Mouse (Mus musculus) C2C12 (cell line): ENCODE results near the gene Plekha6. TPM values are rescaled to one million over a fixed set of nuclear protein-coding genes. Genes with fewer than 3 reads are reported as not detected.

Experiments
- H3K27me3 ChIP-seq: one replicate; pipeline ENCODE4 v1.6.1; 2011; ENCODE audit not compliant: control insufficient read depth, insufficient read depth, insufficient read length
- H3K36me3 ChIP-seq: one replicate; pipeline ENCODE4 v1.6.1; 2011; ENCODE audit not compliant: control insufficient read depth, insufficient read depth
- H3K4me3 ChIP-seq: one replicate; pipeline ENCODE4 v1.5.1; 2011; ENCODE audit warnings: mild to moderate bottlenecking, control low read depth; ENCODE audit not compliant: poor library complexity, insufficient read depth, severe bottlenecking
- H3K79me2 ChIP-seq: one replicate; pipeline ENCODE4 v1.6.1; 2011; ENCODE audit not compliant: control insufficient read depth, insufficient read depth
- H3K79me3 ChIP-seq: one replicate; pipeline ENCODE4 v1.6.1; 2011; ENCODE audit warnings: low read depth, control low read depth
- H3ac ChIP-seq: one replicate; pipeline ENCODE3; 2011; ENCODE audit warnings: low read depth; ENCODE audit not compliant: control insufficient read depth, insufficient read length
- CEBPB ChIP-seq: IDR thresholded peaks from one replicate; pipeline ENCODE4 v1.6.1; 2011; ENCODE audit warnings: low read depth, mild to moderate bottlenecking, control low read depth, moderate library complexity
- CTCF ChIP-seq: IDR thresholded peaks from one replicate; pipeline ENCODE4 v1.5.1; 2011; ENCODE audit not compliant: control insufficient read depth, insufficient read depth, insufficient read length
- FOSL1 ChIP-seq: IDR thresholded peaks from one replicate; pipeline ENCODE4 v1.8.0; 2011; ENCODE audit warnings: mild to moderate bottlenecking, low read length; ENCODE audit not compliant: poor library complexity, insufficient read depth, severe bottlenecking
- MAX ChIP-seq: IDR thresholded peaks from one replicate; pipeline ENCODE4 v1.6.1; 2011; ENCODE audit warnings: mild to moderate bottlenecking, control low read depth
- MYOD1 ChIP-seq: IDR thresholded peaks from one replicate; pipeline ENCODE4 v1.6.1; 2011; ENCODE audit warnings: low read depth; ENCODE audit not compliant: control insufficient read depth, insufficient read length
- MYOG ChIP-seq: IDR thresholded peaks from one replicate; pipeline ENCODE4 v1.6.1; 2011; ENCODE audit not compliant: control insufficient read depth, insufficient read length; ENCODE audit errors: extremely low read depth
- USF1 ChIP-seq: IDR thresholded peaks from one replicate; pipeline ENCODE4 v1.6.1; 2011; ENCODE audit warnings: low read depth, mild to moderate bottlenecking, control low read depth, moderate library complexity
- polyA plus RNA-seq: library from polyadenylated mRNA; unstranded; fragments of >200 nt; fragmentation: generic; extraction: Trizol; gene quantifications from one replicate; pipeline ENCODE4 v1.2.1, GENCODE M21; 2012; ENCODE audit warnings: missing spikeins

The Plekha6 gene
- polyA plus RNA-seq, 1 experiment = 0.15 TPM

GRCm38 (mm10) chr1:133189471-133189870 lies 25.5 kb downstream of the Plekha6 start:
- Histone ChIP-seq H3K79me3 (no peaks in the 10 kb centered on the region), H3K36me3 (no peaks in the 10 kb centered on the region), H3ac (no peak overlapping the region), H3K79me2 (no peaks in the 10 kb centered on the region), H3K27me3 (no peaks in the 10 kb centered on the region), H3K4me3 (no peak overlapping the region)
- TF ChIP-seq USF1 = no peak
- no peak for TF ChIP-seq MYOD1
- TF ChIP-seq MYOG = no peak
- no peak for TF ChIP-seq CEBPB
- TF ChIP-seq FOSL1 = no peak
- no peak for TF ChIP-seq MAX
- TF ChIP-seq CTCF = no peak

- no peak overlapping the region for H3ac ChIP-seq
- no peaks in the 10 kb centered on the region for H3K79me3 ChIP-seq
- H3K36me3 ChIP-seq = no peaks in the 10 kb centered on the region
- H3K4me3 ChIP-seq = no peak overlapping the region
- no peak for TF ChIP-seq MYOD1
- no peak for TF ChIP-seq MAX
- TF ChIP-seq FOSL1 = no peak
- no peak for TF ChIP-seq MYOG
- TF ChIP-seq CTCF = no peak
- no peak for TF ChIP-seq USF1
- no peak for TF ChIP-seq CEBPB
- no peaks in the 10 kb centered on the region for H3K79me2 ChIP-seq
- peaks cover 2% of the 10 kb centered on the region for H3K27me3 ChIP-seq
These were observed 26.5 kb downstream of the Plekha6 start for GRCm38 (mm10) chr1:133190550-133190949.

DNA sequence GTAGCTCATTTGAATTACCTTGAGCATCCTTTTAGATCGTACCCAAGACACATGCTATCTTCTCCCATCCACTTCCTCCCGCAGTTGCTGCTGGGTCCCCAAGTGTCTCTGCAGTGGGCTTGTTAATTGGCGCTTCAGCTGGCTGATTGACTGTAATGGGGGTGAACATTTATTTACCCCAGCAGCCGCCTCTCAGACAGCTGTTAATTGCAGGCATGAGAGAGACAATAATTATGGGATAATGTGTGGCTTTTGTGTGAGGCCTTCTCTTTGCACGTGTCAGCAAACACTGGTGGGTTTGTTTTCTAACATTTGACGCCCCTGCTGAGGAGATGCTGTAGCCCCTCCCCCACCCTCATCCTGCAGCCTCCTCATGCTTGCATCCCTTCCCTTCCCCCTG lies 32.2 kb downstream of the Plekha6 start:
- Histone ChIP-seq H3ac (no peak overlapping the region), H3K27me3 (peaks cover 7% of the 10 kb centered on the region), H3K79me2 (no peaks in the 10 kb centered on the region), H3K4me3 (no peak overlapping the region), H3K36me3 (no peaks in the 10 kb centered on the region), H3K79me3 (no peaks in the 10 kb centered on the region)
- TF ChIP-seq MYOG = no peak

DNA sequence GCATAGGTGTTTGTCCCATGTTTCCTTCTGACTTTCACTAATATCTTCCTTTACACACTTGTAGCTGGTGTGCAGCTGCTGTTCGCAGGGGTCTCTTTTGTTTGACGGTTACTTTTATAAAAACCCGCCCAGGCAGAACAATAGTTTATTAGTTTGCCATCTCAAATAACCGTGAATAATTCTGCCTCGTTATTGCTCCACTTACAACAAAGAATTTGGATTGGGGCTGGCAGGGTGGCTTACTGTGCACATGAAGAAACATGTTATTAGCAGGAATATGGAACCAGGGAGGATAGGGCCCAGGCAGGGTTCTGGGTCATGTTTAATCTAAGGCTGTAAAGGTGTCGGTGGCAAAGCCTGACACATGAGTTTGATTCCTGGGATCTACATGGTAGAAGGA lies 33.3 kb downstream of the Plekha6 start:
- H3ac ChIP-seq = no peak overlapping the region
- no peaks in the 10 kb centered on the region for H3K79me2 ChIP-seq
- no peaks in the 10 kb centered on the region for H3K79me3 ChIP-seq
- TF ChIP-seq CTCF (no peak), MYOG (no peak), MAX (no peak), USF1 (no peak), FOSL1 (no peak), MYOD1 (no peak), CEBPB (no peak)
- no peak overlapping the region for H3K4me3 ChIP-seq
- H3K27me3 ChIP-seq = peaks cover 7% of the 10 kb centered on the region
- no peaks in the 10 kb centered on the region for H3K36me3 ChIP-seq

- no peaks in the 10 kb centered on the region for H3K36me3 ChIP-seq
- H3ac ChIP-seq = no peak overlapping the region
- no peaks in the 10 kb centered on the region for H3K79me3 ChIP-seq
- TF ChIP-seq MYOD1 (no peak), MAX (no peak), FOSL1 (no peak), CEBPB (no peak), CTCF (no peak), MYOG (no peak), USF1 (no peak)
- peaks cover 11% of the 10 kb centered on the region for H3K27me3 ChIP-seq
- H3K79me2 ChIP-seq = no peaks in the 10 kb centered on the region
- H3K4me3 ChIP-seq = no peak overlapping the region
These were observed 35.7 kb downstream of the Plekha6 start for GRCm38 (mm10) chr1:133199706-133200105.

- no peaks in the 10 kb centered on the region for H3K79me2 ChIP-seq
- TF ChIP-seq MAX (no peak), USF1 (no peak), CEBPB (no peak), FOSL1 (no peak), MYOD1 (no peak), CTCF (no peak), MYOG (no peak)
- H3K79me3 ChIP-seq = no peaks in the 10 kb centered on the region
- H3ac ChIP-seq = no peak overlapping the region
- no peak overlapping the region for H3K4me3 ChIP-seq
- peaks cover 4% of the 10 kb centered on the region for H3K27me3 ChIP-seq
- H3K36me3 ChIP-seq = no peaks in the 10 kb centered on the region
These were observed 37.5 kb downstream of the Plekha6 start for GRCm38 (mm10) chr1:133201499-133201898.
